Mouse (Mus musculus) limb, embryonic 14.5 days (tissue): Measurements from ENCODE around the gene C030005K15Rik. TPM values are rescaled to one million over a fixed set of nuclear protein-coding genes. Genes with fewer than 3 reads are reported as not detected.

Experiments used
- ATAC-seq: fragments of 200-750 bp; cut with Nextera tagmentation; 2 replicates; pipeline ENCODE4 v1.8.0; 2017; ENCODE audit warnings: low read depth, moderate number of reproducible peaks, moderate TSS enrichment; ENCODE audit not compliant: low FRiP score
- DNase-seq: peaks from one replicate; pipeline ENCODE4 v3.0.0-alpha.2; 2015; ENCODE audit warnings: low spot score
- H3K27ac ChIP-seq: fragments of 300-500 bp; sonication (generic); replicated peaks from 2 replicates; pipeline ENCODE4 v1.5.1; 2014; ENCODE audit warnings: low read depth, mild to moderate bottlenecking, low read length, moderate library complexity, mixed read lengths
- H3K27me3 ChIP-seq: fragments of 300-500 bp; sonication (generic); 2 replicates; pipeline ENCODE4 v1.6.1; 2014; ENCODE audit warnings: low read length, mixed read lengths; ENCODE audit not compliant: control insufficient read depth, insufficient read depth
- H3K36me3 ChIP-seq: fragments of 300-500 bp; sonication (generic); 2 replicates; pipeline ENCODE4 v1.6.1; 2014; ENCODE audit warnings: mild to moderate bottlenecking, low read length, moderate library complexity, mixed read lengths; ENCODE audit not compliant: control insufficient read depth, insufficient read depth
- H3K4me1 ChIP-seq: fragments of 300-500 bp; sonication (generic); 2 replicates; pipeline ENCODE4 v1.6.1; 2014; ENCODE audit warnings: antibody characterized with exemption, low read length, mixed read lengths; ENCODE audit not compliant: control insufficient read depth, insufficient read depth
- H3K4me2 ChIP-seq: fragments of 300-500 bp; sonication (generic); replicated peaks from 2 replicates; pipeline ENCODE4 v1.6.1; 2014; ENCODE audit warnings: low read depth, mild to moderate bottlenecking, low read length, moderate library complexity; ENCODE audit not compliant: severe bottlenecking
- H3K4me3 ChIP-seq: fragments of 300-500 bp; sonication (generic); replicated peaks from 2 replicates; pipeline ENCODE4 v1.5.1; 2014; ENCODE audit warnings: low read length
- H3K9ac ChIP-seq: fragments of 300-500 bp; sonication (generic); 2 replicates; pipeline ENCODE4 v1.6.1; 2014; ENCODE audit warnings: mild to moderate bottlenecking, low read depth, low read length, moderate library complexity; ENCODE audit not compliant: severe bottlenecking
- H3K9me3 ChIP-seq: fragments of 300-500 bp; sonication (generic); 2 replicates; pipeline ENCODE4 v1.6.1; 2016; ENCODE audit warnings: low read length; ENCODE audit not compliant: control insufficient read depth
- POLR2A ChIP-seq: fragments of 200-500 bp; IDR thresholded peaks from 2 replicates; pipeline ENCODE4 v1.8.0; 2012; ENCODE audit warnings: inconsistent platforms, mild to moderate bottlenecking, moderate library complexity, borderline replicate concordance; ENCODE audit not compliant: insufficient read depth, insufficient read length; ENCODE audit errors: extremely low read depth
- WGBS: fragments of 180-500 bp; shearing (Covaris S2); extraction: QIAGEN DNeasy Blood & Tissue Kit; methylation state at CpG from one replicate; pipeline ENCODE4 v1.1.7; 2014; 5-methylcytosine and 5-hydroxymethylcytosine counted together
- polyA plus RNA-seq, 2 experiments: library from polyadenylated mRNA; depleted of rRNA in 1 of 2; stranded (reverse) in 1 of 2; unstranded in 1 of 2; fragments of >200 nt; fragmentation: Nextera tagmentation in 1 of 2; extraction: Ambion mirVana in 1 of 2; gene quantifications; 2 replicates each; pipeline versions ENCODE4 v1.2.1 to v1.2.3; 2012 to 2014

C030005K15Rik gene
- polyA plus RNA-seq, 2 experiments: not detected

DNA sequence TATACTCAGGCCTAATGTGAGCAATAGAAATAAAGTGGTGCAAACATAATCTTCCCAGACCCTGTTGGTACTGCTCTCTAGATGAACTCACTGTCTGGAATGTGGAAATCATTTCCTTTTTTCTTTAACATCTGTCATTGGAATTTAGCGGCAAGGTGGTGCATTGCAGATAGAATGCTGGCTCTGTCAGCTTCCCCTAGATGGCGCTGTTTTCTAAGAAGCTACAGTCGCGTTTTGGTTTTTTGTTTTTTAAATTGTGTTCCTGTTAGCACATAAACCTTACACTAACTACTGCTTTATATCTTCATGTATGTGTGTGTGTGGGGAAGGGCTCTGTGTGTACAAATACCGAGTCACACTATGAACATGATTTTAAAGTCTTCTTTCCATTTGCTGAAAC is 13.9 kb downstream of the C030005K15Rik start:
- Histone ChIP-seq H3K27me3 (no peaks in the 10 kb centered on the region), H3K4me1 (no peaks in the 10 kb centered on the region), H3K4me2 (no peak overlapping the region), H3K9ac (no peak overlapping the region), H3K4me3 (no peak overlapping the region), H3K36me3 (no peaks in the 10 kb centered on the region), H3K9me3 (no peaks in the 10 kb centered on the region), H3K27ac (no peak overlapping the region)
- TF ChIP-seq POLR2A: no peak
- ATAC-seq (peak; percentile 53; the same call in 1 of the 2 replicates), DNase-seq (peak; percentile 83)
- 3% methylated on average over 5 of the region's 5 CpGs for WGBS

DNA sequence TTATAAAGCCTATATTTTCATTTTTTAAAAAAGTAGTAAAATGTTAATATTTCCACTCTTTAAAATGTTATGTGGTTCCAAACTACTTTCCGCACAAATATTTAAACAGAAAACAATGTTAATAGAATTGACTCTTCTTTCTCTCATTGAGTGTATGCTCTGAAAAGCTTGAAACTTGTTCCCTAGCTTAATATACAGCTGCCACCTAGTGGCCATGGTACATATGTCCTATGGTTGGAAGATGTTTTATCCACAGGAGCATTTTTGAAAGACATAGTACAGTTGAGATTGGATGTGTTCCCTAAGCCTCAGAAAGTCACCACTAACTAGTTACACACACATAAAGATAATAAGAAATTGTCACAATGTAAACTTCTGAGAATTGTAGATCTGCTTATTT is 22.0 kb downstream of the C030005K15Rik start:
- Histone ChIP-seq H3K9me3 (no peaks in the 10 kb centered on the region), H3K4me1 (no peaks in the 10 kb centered on the region), H3K4me3 (no peak overlapping the region), H3K27ac (no peak overlapping the region), H3K27me3 (no peaks in the 10 kb centered on the region), H3K4me2 (no peak overlapping the region), H3K9ac (no peak overlapping the region), H3K36me3 (no peaks in the 10 kb centered on the region)
- DNase-seq (peak; percentile 69), ATAC-seq (no peak)
- no peak for TF ChIP-seq POLR2A
- 61% methylated on average over 1 of the region's 1 CpGs for WGBS

DNA sequence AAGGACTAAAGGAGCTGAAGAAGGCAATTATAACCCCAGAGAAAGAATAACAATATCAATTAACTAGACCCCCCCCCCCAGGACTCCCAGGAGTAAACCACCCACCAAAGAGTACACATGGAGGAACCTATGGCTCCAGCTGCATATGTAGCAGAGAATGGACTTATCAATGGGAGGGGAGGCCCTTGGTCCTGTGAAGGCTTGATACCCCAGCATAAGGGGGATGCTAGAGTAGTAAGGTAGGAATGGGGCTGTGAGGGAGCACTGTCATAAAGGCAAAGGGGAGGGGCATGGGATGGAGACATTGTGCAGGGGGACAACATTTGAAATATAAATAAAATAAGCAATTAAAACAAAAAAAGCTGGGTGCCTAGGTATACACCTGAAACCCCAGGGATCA is 24.2 kb downstream of the C030005K15Rik start:
- no peaks in the 10 kb centered on the region for H3K9me3 ChIP-seq
- no peak overlapping the region for H3K27ac ChIP-seq
- no peak overlapping the region for H3K4me3 ChIP-seq

DNA sequence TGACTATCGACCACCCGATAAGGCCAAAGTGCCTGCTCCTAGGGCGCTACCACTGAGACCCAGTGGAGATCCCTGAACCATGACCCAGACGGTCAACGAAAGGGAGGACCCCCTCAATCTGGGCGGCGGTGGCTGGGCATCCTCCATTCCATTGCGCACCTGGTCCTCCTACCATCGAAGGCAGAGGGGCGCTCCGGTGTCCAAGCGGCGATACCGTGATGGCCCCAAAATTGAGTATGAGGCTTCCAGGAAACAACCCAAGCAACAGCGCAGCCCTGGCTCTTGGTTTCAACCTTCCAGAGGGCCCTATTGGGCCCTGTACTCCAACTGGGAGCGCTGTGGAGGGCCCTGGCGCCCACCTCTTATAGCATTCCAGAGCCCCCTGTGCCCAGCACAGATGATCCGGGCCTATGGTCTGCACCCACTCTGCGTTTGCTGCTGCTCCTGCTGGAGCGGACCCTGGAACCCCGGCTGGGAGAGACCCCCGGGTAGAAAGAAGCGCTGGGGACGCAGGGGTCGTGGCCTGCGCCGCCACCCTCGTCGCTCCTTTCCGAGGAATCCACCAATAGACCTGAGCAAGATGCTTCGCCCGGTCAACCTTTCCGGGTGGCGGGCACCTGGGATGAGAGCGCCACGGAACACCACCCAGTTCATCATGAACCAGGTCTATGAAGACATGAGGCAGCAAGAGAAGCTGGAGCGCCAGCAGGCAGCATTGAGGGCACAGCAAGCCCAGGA is 33.0 kb downstream of the C030005K15Rik start:
- Histone ChIP-seq H3K27ac (no peak overlapping the region), H3K9me3 (peaks cover 6% of the 10 kb centered on the region; the same call in 1 of the 2 replicates), H3K9ac (no peak overlapping the region), H3K4me2 (no peak overlapping the region), H3K4me1 (no peaks in the 10 kb centered on the region), H3K27me3 (no peaks in the 10 kb centered on the region), H3K36me3 (no peaks in the 10 kb centered on the region), H3K4me3 (no peak overlapping the region)
- ATAC-seq: no peak
- TF ChIP-seq POLR2A: no peak
- WGBS: 95% methylated on average over 37 of the region's 37 CpGs
- no peak for DNase-seq

More for the DNA sequence above, 24.2 kb downstream of the C030005K15Rik start:
- no peaks in the 10 kb centered on the region for H3K36me3 ChIP-seq
- no peaks in the 10 kb centered on the region for H3K4me1 ChIP-seq
- no peak overlapping the region for H3K9ac ChIP-seq
- ATAC-seq (no peak), DNase-seq (no peak)
- no peak overlapping the region for H3K4me2 ChIP-seq
- TF ChIP-seq POLR2A: no peak
- no peaks in the 10 kb centered on the region for H3K27me3 ChIP-seq

DNA sequence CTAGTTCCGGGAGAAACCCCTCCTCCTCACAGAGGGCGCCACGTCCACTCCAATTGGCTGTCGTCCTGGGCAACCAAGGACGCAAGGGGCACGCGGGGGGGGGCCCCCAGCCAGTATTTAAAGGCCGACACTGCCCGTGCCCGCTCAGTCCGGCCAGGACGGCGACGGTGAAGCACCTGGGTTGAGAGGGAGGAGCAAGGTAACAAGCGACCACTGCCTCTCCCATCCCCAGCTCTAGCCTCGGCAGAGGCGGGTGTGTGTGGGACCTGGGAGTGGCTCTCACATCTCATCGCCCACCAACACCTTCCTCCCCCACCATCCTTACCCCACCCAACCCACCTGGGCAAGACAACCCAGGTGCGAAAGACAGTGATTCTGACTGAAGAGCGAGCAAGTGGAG is 33.6 kb downstream of the C030005K15Rik start, which contains the start of gene Ccer1:
Gene Ccer1, plus strand, starts transcription at position 147 of the 400 bp plus-strand sequence.
- no peak; the same call in 1 of the 2 replicates for ATAC-seq
- TF ChIP-seq POLR2A: no peak
- Histone ChIP-seq H3K4me3 (no peak within 1 kb of the TSS), H3K36me3 (no peaks in the 10 kb centered on the region), H3K27ac (no peak within 1 kb of the TSS), H3K9me3 (peaks cover 6% of the 10 kb centered on the region; the same call in 1 of the 2 replicates), H3K9ac (no peak within 1 kb of the TSS), H3K27me3 (no peaks in the 10 kb centered on the region), H3K4me1 (no peaks in the 10 kb centered on the region), H3K4me2 (no peak within 1 kb of the TSS)
- DNase-seq: no peak
- WGBS: 74% methylated on average over 20 of the region's 20 CpGs
